Mouse (Mus musculus) midbrain, embryonic 11.5 days (tissue): ENCODE data around the gene Tnni2. TPM values are rescaled to one million over a fixed set of nuclear protein-coding genes. Genes with fewer than 3 reads are reported as not detected.

Experiments
- ATAC-seq: fragments of 200-750 bp; cut with Nextera tagmentation; 2 replicates; pipeline ENCODE4 v1.8.0; 2017; ENCODE audit warnings: moderate TSS enrichment, moderate library complexity; ENCODE audit not compliant: low FRiP score
- DNase-seq: peaks from one replicate; pipeline ENCODE4 v3.0.0; 2015; ENCODE audit warnings: low spot score; ENCODE audit errors: missing footprints
- H3K27ac ChIP-seq: fragments of 300-500 bp; sonication (generic); 2 replicates; pipeline ENCODE4 v1.5.1; 2014; ENCODE audit warnings: low read depth, low read length
- H3K27me3 ChIP-seq: fragments of 300-500 bp; sonication (generic); 2 replicates; pipeline ENCODE4 v1.6.1; 2014; ENCODE audit warnings: mild to moderate bottlenecking, low read length, moderate library complexity, mixed read lengths; ENCODE audit not compliant: control insufficient read depth, insufficient read depth
- H3K36me3 ChIP-seq: fragments of 300-500 bp; sonication (generic); 2 replicates; pipeline ENCODE4 v1.6.1; 2014; ENCODE audit warnings: mild to moderate bottlenecking, low read length, moderate library complexity, mixed read lengths; ENCODE audit not compliant: control insufficient read depth, insufficient read depth
- H3K4me1 ChIP-seq: fragments of 300-500 bp; sonication (generic); 2 replicates; pipeline ENCODE4 v1.6.1; 2014; ENCODE audit warnings: low read length; ENCODE audit not compliant: control insufficient read depth, insufficient read depth
- H3K4me2 ChIP-seq: fragments of 300-500 bp; sonication (generic); 2 replicates; pipeline ENCODE4 v1.6.1; 2014; ENCODE audit warnings: mild to moderate bottlenecking, moderate library complexity
- H3K4me3 ChIP-seq: fragments of 300-500 bp; sonication (generic); 2 replicates; pipeline ENCODE4 v1.5.1; 2014; ENCODE audit warnings: low read depth, low read length
- H3K9ac ChIP-seq: fragments of 300-500 bp; sonication (generic); 2 replicates; pipeline ENCODE4 v1.6.1; 2014; ENCODE audit warnings: low read length
- H3K9me3 ChIP-seq: fragments of 300-500 bp; sonication (generic); 2 replicates; pipeline ENCODE4 v1.6.1; 2016; ENCODE audit warnings: low read length; ENCODE audit not compliant: control insufficient read depth
- WGBS: fragments of 180-500 bp; shearing (Covaris S2); extraction: QIAGEN DNeasy Blood & Tissue Kit; methylation state at CpG from one replicate; pipeline ENCODE4 v1.1.7; 2014; 5-methylcytosine and 5-hydroxymethylcytosine counted together
- polyA plus RNA-seq: library from polyadenylated mRNA; unstranded; fragments of >200 nt; fragmentation: Nextera tagmentation; extraction: Ambion mirVana; gene quantifications from 2 replicates; pipeline ENCODE4 v1.2.1, GENCODE M21; 2014

Gene Tnni2
- polyA plus RNA-seq, 1 experiment from 2014 or later = 0.96 TPM

- Histone ChIP-seq H3K9me3 (no peaks in the 10 kb centered on the region), H3K36me3 (no peaks in the 10 kb centered on the region), H3K27me3 (no peaks in the 10 kb centered on the region), H3K9ac (no peak overlapping the region), H3K4me1 (0 out of 2 replicates have a peak, but pooled peaks cover 5% of the 10 kb centered on the region), H3K27ac (no peak overlapping the region), H3K4me3 (no peak overlapping the region), H3K4me2 (no peak overlapping the region)
- peak; percentile 19 for DNase-seq
- 85% methylated on average over 2 of the region's 2 CpGs for WGBS
- no peak for ATAC-seq
Measured at GRCm38 (mm10) chr7:142461446-142461845, 19.8 kb downstream of the Tnni2 start.

GRCm38 (mm10) chr7:142462190-142462589 is 20.6 kb downstream of the Tnni2 start:
- Histone ChIP-seq H3K27ac (no peak overlapping the region), H3K4me2 (no peak overlapping the region), H3K9ac (no peak overlapping the region), H3K9me3 (no peaks in the 10 kb centered on the region), H3K4me3 (no peak overlapping the region), H3K27me3 (no peaks in the 10 kb centered on the region), H3K4me1 (no peaks in the 10 kb centered on the region), H3K36me3 (no peaks in the 10 kb centered on the region)
- WGBS = 86% methylated on average over 6 of the region's 6 CpGs
- no peak for ATAC-seq
- no peak for DNase-seq

- no peak overlapping the region for H3K27ac ChIP-seq
- no peaks in the 10 kb centered on the region for H3K9me3 ChIP-seq
- DNase-seq (no peak), ATAC-seq (no peak)
- no peak overlapping the region for H3K9ac ChIP-seq
- no peaks in the 10 kb centered on the region for H3K36me3 ChIP-seq
- WGBS = 68% methylated on average over 4 of the region's 4 CpGs
- H3K4me3 ChIP-seq = no peak overlapping the region
- H3K4me1 ChIP-seq = no peaks in the 10 kb centered on the region
- H3K27me3 ChIP-seq = no peaks in the 10 kb centered on the region
- no peak overlapping the region for H3K4me2 ChIP-seq
Measured at GRCm38 (mm10) chr7:142462594-142463078, 21.0 kb downstream of the Tnni2 start.

GRCm38 (mm10) chr7:142470171-142470691 is 28.6 kb downstream of the Tnni2 start:
- DNase-seq (peak; percentile 74), ATAC-seq (no peak)
- Histone ChIP-seq H3K27me3 (no peaks in the 10 kb centered on the region), H3K9me3 (no peaks in the 10 kb centered on the region), H3K4me1 (peaks cover 15% of the 10 kb centered on the region), H3K4me2 (no peak overlapping the region), H3K27ac (no peak overlapping the region), H3K4me3 (no peak overlapping the region), H3K36me3 (no peaks in the 10 kb centered on the region), H3K9ac (no peak overlapping the region)
- WGBS = 83% methylated on average over 7 of the region's 7 CpGs

- Histone ChIP-seq H3K4me3 (no peak overlapping the region), H3K9ac (no peak overlapping the region), H3K4me1 (peaks cover 15% of the 10 kb centered on the region), H3K27ac (no peak overlapping the region), H3K27me3 (no peaks in the 10 kb centered on the region), H3K9me3 (no peaks in the 10 kb centered on the region), H3K4me2 (no peak overlapping the region), H3K36me3 (no peaks in the 10 kb centered on the region)
- ATAC-seq = peak; percentile 57; the same call in 1 of the 2 replicates
- WGBS = 21% methylated on average over 4 of the region's 4 CpGs
- peak; percentile 88 for DNase-seq
Measured at GRCm38 (mm10) chr7:142470808-142471413, 29.3 kb downstream of the Tnni2 start.

GRCm38 (mm10) chr7:142471414-142471861 is 29.8 kb downstream of the Tnni2 start:
- H3K4me3 ChIP-seq = no peak overlapping the region
- H3K4me1 ChIP-seq = peaks cover 15% of the 10 kb centered on the region
- no peak overlapping the region for H3K4me2 ChIP-seq
- ATAC-seq (peak; percentile 43; the same call in 1 of the 2 replicates), DNase-seq (peak; percentile 87)
- H3K9me3 ChIP-seq = no peaks in the 10 kb centered on the region
- 26% methylated on average over 6 of the region's 6 CpGs for WGBS
- H3K36me3 ChIP-seq = no peaks in the 10 kb centered on the region
- peak overlapping the region; percentile 47 for H3K27ac ChIP-seq
- H3K27me3 ChIP-seq = no peaks in the 10 kb centered on the region
- peak overlapping the region; percentile 55 for H3K9ac ChIP-seq

- DNase-seq = peak; percentile 88
- H3K4me2 ChIP-seq = no peak overlapping the region
- 0 out of 2 replicates have a peak, but pooled peaks have one; percentile 18 for ATAC-seq
- 33% methylated on average over 15 of the region's 15 CpGs for WGBS
- H3K27me3 ChIP-seq = no peaks in the 10 kb centered on the region
- no peaks in the 10 kb centered on the region for H3K36me3 ChIP-seq
- peak overlapping the region; percentile 55 for H3K9ac ChIP-seq
- H3K27ac ChIP-seq = peak overlapping the region; percentile 47
- peaks cover 15% of the 10 kb centered on the region for H3K4me1 ChIP-seq
- H3K4me3 ChIP-seq = no peak overlapping the region
- H3K9me3 ChIP-seq = no peaks in the 10 kb centered on the region
Measured at GRCm38 (mm10) chr7:142471884-142472570, 30.4 kb downstream of the Tnni2 start.

GRCm38 (mm10) chr7:142472936-142473335 is 31.3 kb downstream of the Tnni2 start:
- Histone ChIP-seq H3K9ac (no peak overlapping the region), H3K4me2 (no peak overlapping the region), H3K4me3 (no peak overlapping the region), H3K9me3 (no peaks in the 10 kb centered on the region), H3K4me1 (peaks cover 15% of the 10 kb centered on the region), H3K36me3 (no peaks in the 10 kb centered on the region), H3K27me3 (no peaks in the 10 kb centered on the region), H3K27ac (no peak overlapping the region)
- ATAC-seq (no peak), DNase-seq (no peak)
- 86% methylated on average over 4 of the region's 4 CpGs for WGBS

- Histone ChIP-seq H3K27ac (no peak overlapping the region), H3K4me1 (peaks cover 15% of the 10 kb centered on the region), H3K4me2 (no peak overlapping the region), H3K9me3 (no peaks in the 10 kb centered on the region), H3K27me3 (no peaks in the 10 kb centered on the region), H3K9ac (no peak overlapping the region), H3K4me3 (no peak overlapping the region), H3K36me3 (no peaks in the 10 kb centered on the region)
- no peak for ATAC-seq
- peak; percentile 75 for DNase-seq
- 94% methylated on average over 2 of the region's 2 CpGs for WGBS
Measured at GRCm38 (mm10) chr7:142473476-142473875, 31.9 kb downstream of the Tnni2 start.
